Mouse (Mus musculus) cerebellum, postnatal 4 days (tissue): ENCODE measurements around the gene Gjb1.

ENCODE experiments used
- DNase-seq, 2 experiments: peaks; one replicate each; pipeline ENCODE4 v3.0.0; 2022; ENCODE audit warnings: low spot score in 2 of 2, mixed read lengths in 1 of 2

Gene Gjb1

DNA sequence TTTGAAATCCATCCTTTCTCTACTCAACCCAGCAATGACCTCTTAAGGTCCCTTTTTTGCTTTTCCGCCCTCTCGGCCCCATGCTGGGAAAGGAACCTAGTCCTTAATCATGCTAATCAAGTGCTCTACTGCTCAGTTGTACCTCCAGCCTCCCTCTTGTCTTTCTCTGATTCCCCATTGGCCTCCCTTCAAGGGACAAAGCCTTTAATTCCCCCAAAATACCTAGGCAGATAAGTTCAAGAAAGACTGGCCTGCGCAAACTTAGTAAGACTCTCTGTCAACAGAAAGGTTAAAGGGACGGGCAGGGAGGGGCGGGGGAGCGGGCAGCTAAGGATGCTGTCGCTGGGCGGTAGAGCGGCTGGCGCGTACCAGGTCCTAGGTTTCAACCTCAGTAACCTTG lies 20.3 kb downstream of the Gjb1 start:
- DNase-seq: no peak

DNA sequence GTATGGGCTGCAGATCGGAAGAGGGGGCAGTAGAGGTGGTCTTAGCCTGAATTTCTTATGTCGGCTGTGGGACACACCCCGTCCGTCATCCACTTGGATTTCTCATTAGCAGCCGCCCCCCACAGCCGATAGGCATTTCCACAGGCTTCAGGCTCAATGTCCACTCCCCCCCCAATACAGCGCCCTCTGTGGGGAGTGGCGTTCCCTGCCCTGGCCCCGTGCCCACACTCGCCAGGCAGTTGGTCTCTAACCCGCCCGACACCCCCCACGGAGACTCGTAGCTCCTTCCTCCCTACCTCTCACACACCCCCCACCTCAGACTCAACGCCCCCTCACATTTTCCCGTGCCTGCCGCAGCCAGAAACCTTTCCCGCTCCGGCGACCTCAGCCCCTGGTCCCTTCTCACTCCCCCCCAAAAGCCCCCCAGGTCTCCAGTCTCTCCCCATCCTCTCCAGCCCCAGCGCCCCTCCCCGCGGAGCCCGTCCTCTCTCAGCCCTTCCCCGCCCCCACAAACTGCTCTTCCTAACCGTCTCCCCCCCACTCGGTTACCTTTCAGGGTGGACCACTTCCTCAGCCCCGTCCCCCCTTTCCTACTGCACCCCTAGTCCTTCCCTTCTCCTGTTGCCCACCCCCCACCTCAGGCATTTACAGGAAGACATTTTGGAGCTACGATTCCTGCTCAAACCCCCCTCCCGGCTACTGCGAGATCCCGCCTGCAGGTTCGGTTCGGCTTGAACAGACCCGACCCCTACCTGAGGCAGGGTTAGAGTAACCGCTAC lies 43.0 kb downstream of the Gjb1 start:
- peak; percentile 49 to 66 for DNase-seq

GRCm38 (mm10) chrX:101419725-101420699 lies 43.8 kb downstream of the Gjb1 start:
- peak; percentile 71 to 82 for DNase-seq

DNA sequence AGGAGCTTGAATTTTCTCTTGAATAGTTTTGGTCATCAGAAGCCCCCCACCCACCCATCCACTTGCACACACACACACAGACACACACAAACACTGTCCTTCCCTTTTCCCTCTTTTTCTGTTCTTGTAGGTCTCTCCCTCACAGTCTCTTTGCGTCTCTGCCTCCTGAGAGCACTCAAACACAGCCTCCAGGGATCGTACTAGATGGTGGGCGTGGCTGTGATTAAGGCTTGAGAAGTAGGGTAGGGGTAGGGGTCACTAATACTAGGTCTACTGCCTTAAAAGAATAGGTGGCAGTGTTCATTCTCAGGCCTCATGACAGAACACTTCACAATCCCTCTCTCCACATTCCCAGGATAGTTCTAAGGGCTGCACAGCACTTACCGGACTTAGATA lies 44.5 kb downstream of the Gjb1 start, which contains the start of gene Zmym3:
Zmym3 (minus strand) TSS at position 150 of the 396 bp plus-strand sequence.
- no peak for DNase-seq

DNA sequence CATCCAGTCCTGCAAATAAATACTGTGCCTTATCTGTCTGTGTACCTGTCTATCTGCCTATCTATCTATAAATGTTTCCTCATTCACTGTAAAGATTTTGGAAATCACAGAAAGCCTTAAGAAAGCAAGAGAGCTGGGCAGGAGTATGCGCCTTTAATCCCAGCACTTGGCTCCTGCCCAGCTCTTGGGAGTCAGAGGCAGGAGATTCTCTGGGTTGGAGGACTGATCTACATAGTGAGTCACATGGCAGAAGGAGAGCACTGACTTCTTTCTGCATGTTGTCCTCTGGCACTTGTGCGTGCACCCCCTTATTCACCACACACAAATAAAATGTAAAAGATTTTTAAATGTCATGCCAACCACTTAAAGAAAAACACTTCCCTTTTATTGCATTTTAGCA lies 47.3 kb downstream of the Gjb1 start:
- no peak for DNase-seq

DNA sequence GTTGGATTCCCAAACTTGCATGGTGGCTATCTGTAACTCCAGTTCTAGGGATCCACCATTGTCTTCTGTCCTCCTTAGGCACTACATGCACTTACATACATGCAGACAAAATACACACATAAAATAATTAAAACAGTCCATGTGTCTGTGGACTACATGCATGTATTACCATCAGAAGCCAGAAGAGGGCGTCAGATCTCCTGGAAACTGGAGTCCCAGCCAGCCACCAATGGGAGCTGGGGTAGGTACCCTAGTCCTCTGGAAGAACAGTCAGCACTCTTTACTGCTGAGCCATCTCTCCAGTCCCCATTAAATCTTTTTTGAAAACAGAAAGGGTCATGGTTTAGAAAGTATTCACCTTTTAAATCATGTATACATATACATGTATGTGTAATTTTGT lies 51.6 kb downstream of the Gjb1 start:
- no peak for DNase-seq

DNA sequence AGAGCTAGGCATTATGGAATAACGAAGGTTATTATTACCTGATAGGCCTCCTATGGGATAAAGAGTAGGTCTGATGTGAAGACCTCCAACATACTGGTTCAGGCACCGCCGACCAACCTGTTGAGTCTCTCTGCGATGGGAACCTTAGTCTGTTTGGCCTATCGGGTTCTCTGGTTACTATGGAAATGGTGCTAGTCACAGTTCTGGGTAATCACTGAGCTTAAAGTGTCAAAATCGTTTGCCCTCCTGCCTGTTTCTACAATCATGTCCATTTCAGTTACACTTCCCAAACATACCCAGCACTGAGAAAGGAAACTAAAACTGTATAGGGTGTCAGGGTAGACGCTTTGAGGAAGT lies 52.6 kb downstream of the Gjb1 start:
- no peak for DNase-seq

GRCm38 (mm10) chrX:101429142-101429949 lies 53.2 kb downstream of the Gjb1 start, which contains the start of gene Nono:
Gene Nono (plus strand): TSS chrX:101429318.
- DNase-seq: peak; percentile 35 to 78

GRCm38 (mm10) chrX:101429976-101430375 lies 53.8 kb downstream of the Gjb1 start:
- peak in 1 of 2 experiments; percentile 13 for DNase-seq
